Mouse (Mus musculus) cortical plate, adult 2 months (tissue): ENCODE measurements around the gene Pcdh9.

Source experiments
- CTCF ChIP-seq: fragments of 200-500 bp; IDR thresholded peaks from 2 replicates; pipeline ENCODE4 v1.5.1; 2011; ENCODE audit warnings: mild to moderate bottlenecking, control low read depth, low read length; ENCODE audit not compliant: insufficient read depth; ENCODE audit errors: extremely low read depth
- POLR2A ChIP-seq: fragments of 200-500 bp; IDR thresholded peaks from 2 replicates; pipeline ENCODE4 v1.6.1; 2011; ENCODE audit warnings: mild to moderate bottlenecking, low read length, control low read depth; ENCODE audit not compliant: insufficient read depth; ENCODE audit errors: extremely low read depth

GRCm38 (mm10) chr14:93675273-93676068 is 215.0 kb downstream of the Pcdh9 start:
- TF ChIP-seq POLR2A (no peak), CTCF (no peak)
